Mouse (Mus musculus): ENCODE measurements at regions not wholly inside any gene's neighbourhood (a gene's known extent, or its start where the extent isn't known, plus 50 kb on each side); places are given as distances from the start of the nearest gene placed in this dataset.

GRCm38 (mm10) chr2:12054165-12054500 lies 247.6 kb downstream of the Itga8 start:
- Histone ChIP-seq H3K4me3 (no peak overlapping the region), H3K27ac (replicated peaks) (no peak overlapping the region), H3K9ac (replicated peaks) (no peak overlapping the region), H3K27me3 (no peaks in the 10 kb centered on the region), H3K9me3 (no peaks in the 10 kb centered on the region), H3K36me3 (no peaks in the 10 kb centered on the region), H3K4me2 (replicated peaks) (no peak overlapping the region), H3K4me1 (no peaks in the 10 kb centered on the region)
- 14% methylated on average over 3 of the region's 3 CpGs for WGBS
- ATAC-seq (replicated peaks) = no peak
